Mouse (Mus musculus) mesoderm, embryonic 11.5 days (tissue): ENCODE measurements at regions not wholly inside any gene's neighbourhood (a gene's known extent, or its start where the extent isn't known, plus 50 kb on each side); places are given as distances from the start of the nearest gene placed in this dataset.

Source experiments
- DNase-seq: peaks from one replicate; pipeline ENCODE4 v3.0.0-alpha.2; 2012; ENCODE audit warnings: low read depth, low spot score

DNA sequence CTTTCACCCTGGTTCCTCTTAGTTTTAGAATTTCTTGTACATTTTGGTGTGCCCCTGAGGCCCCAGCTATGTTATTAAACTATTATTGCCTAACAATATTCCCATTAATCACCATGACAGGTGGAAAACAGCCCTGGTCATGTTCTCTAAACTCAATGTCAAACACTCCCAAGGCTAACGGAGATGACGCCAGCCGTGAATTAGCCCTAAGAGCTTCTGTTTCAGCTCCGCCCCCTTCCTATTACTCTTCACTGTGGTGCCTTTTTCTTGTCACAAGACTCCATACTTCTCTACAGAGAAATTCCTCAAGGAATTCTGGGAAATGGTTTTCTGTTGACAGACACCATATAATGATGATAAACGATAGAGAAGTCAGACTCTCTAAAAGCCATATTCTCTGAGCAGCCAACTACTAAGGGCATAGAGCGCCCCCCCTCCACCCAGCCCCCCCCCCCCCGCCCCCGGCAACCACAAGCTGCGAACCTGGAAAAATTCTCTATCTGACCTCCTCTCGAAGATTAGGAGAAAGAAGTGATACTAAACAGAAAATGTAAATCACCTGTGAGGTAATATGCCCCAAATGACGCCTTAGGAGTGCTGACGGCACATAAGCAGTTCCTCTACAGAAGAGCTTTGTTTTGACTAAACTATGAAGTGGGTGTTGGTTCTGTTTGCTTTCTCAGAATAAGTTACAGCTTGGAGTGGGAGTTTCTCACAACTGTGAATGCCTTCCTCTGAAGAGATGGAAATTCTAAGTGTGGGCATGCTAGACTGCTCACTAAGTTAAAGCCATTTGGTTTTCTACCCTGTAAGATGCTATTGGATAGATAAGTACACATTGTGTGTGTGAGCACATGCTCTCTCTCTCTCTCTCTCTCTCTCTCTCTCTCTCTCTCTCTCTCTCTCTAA, 76.8 kb upstream of the Sfrp2 start:
- DNase-seq: no peak

- DNase-seq: no peak
Measured at GRCm38 (mm10) chr3:83694505-83694904, 71.6 kb upstream of the Sfrp2 start.

- DNase-seq: no peak
Measured at GRCm38 (mm10) chr3:83699751-83700150, 66.4 kb upstream of the Sfrp2 start.

DNA sequence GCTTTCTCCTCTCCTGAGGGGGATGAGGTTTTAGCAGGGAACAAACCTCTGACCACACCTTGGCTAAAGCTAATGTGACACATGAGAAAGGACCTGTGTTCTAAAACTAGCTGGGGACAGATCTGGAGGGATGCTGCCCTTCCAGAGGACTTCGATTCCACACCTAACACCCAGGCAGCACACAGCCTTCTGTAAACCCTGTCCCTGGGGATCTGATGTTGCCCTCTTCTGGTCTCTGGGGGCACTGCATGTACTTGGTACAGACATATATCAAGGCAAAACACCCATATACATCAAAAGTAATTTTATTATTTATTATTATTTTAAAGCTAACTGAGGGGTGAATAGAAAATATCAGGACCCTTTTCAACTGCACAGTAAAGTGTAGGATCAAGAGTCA, 65.0 kb upstream of the Sfrp2 start:
- no peak for DNase-seq

DNA sequence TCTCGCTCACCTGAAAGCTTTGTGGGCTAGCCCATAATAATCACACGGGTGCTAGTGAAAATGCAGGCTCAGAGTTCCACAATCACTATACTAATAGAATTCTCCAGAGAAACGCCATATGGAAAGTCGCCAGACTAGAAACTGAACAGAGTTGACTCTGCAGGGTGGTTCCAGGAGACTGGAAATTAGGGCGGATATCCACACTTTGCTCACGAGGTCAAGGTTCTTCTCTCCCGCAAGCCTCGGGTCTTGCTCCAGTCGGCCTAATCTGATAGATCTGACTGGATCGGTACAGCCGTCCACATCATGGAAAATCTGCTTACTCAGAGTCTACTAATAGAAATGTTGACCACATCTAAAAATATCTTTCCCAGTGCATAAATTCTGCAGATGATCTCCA, 61.6 kb upstream of the Sfrp2 start:
- no peak for DNase-seq

DNA sequence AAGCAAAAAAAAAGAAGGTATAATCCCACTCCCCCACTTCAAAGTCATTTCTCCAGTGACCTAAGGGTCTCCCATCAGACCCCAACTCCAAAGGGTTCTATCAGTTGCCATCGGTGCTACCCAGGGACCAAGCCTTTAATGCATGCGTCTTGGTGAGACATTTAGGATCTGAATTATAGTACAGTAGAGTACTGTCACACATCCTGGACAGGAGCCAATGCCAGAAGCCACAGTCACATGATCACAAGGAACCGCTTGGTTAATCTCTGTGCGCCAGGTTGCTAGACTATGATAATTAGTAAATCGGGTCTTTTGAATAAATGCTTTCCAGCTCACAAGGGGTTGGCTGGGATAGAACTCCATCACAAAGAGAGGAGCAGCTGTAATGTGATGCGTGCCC, 60.9 kb upstream of the Sfrp2 start:
- no peak for DNase-seq

DNA sequence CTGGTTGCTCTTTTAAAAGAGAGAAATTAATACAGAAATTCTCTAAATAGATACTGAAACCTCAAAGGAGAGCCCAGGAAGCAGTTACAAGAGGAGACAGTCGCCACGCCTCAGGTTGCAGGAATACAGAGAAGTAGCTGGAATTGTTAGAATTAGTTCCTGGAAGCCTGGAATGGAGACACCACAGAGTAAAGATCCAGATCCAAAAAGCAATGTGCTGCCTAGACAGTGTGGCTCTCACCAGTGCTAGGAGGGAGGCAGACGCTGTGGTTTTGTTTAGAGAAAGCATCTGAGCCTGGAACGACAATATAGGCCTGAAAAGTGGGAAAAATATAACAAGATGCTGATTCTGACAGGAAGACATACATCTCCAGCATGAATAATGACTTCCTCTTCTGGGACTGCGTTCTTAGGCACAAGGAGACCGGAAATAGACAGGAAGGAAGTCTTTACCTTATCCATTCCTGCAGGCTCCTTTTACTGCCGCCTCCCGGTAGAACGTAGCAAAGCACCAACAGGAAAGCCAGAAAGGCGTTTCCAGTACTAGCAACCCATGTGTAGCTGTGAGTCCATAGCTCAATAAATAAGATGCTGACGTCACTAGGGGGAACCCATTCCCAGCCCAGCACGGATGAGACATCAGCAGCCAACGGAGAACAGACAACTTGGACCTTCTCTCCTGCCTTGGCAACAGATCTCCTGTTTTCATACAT, 59.4 kb upstream of the Sfrp2 start:
- no peak for DNase-seq

DNA sequence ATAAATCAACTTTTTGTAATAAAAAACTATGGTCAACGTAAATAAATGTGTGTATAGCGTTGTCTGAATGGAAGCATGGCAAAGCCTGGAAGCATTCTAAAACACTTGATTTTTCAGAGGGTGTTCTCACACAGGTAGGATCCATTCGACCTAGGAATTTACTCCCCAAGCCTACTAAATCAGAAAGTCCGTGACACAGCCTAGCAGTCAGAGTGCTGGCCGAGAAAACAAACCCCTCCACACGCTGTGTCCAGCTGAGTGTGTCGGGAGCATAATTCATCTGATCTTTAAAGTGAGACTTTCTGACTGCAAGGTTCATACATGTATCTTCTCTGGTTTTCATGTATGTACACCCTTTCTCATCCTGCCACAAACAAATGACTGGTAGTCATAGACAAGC, 58.8 kb upstream of the Sfrp2 start:
- no peak for DNase-seq

- no peak for DNase-seq
Measured at GRCm38 (mm10) chr3:83708973-83709372, 57.1 kb upstream of the Sfrp2 start.

- DNase-seq: no peak
Measured at GRCm38 (mm10) chr3:83709531-83709930, 56.6 kb upstream of the Sfrp2 start.

GRCm38 (mm10) chr3:83710995-83711541, 55.1 kb upstream of the Sfrp2 start:
- no peak for DNase-seq

DNA sequence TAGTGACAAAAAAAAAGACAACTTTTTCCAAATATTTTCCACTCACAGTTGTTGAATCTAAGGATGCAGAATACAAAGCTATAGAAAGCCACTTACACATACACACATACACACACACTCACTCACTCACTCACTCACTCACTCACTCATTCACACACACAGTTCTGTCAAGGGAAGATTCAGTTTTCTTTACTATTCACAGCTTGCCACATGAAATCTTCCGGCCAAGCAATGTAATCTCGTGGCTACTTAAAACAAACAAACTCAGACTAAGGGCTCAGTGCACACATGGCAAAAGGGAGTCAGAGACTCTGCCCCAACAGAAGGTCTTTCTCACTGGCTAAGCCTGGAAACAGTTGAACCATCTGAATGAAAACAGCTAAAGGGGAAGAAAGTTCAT, 53.8 kb upstream of the Sfrp2 start:
- DNase-seq: no peak

DNA sequence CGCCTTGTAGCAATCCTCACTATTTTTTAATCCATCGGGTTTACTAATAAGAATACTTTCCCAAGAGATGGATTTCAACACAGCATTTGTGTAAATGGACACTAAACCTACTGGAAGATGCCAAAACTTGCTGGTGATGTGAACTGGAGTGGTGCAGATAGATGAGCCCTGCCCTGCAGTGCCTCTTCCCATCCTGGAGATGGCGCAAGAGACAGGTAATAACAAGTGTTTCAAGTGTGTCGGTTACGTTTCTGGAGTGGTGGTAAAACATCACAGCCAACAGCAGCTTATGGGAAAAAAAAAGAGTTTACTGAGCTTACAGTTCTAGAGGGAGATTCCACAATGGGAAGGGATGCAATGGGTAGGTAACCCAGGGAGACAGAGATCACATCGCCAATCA, 51.5 kb upstream of the Sfrp2 start:
- DNase-seq: no peak
